Mouse (Mus musculus): Measurements from ENCODE around the gene Jazf1.

DNA sequence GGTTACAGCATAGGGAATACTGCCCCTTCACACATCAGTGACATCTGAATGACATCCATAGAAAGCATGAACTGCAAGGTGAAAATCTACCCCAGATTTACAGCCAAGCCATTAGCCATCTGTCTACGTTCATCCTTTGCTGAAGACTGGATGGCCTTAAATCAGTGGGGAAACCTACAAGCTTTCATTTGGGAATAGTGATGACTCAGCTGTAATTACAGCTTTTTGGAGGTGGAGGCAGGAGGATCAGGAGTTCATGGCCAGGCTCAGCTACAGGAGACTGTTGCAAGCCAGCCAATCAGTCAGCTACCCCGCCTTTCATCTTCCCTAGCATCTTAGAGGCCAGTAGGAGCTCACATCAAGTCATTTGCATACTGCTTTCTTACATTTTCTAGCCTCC is 153.5 kb downstream of the Jazf1 start:
- TF ChIP-seq CHD1 (IDR thresholded peaks at IDR 0.05; ENCODE audit: low read depth, low read length), result no peak
- TF ChIP-seq SIN3A (IDR thresholded peaks at IDR 0.05; ENCODE audit: low read length), result no peak
- TF ChIP-seq USF2 (conservative IDR thresholded peaks at IDR 0.05; ENCODE audit: low read depth, low read length), result no peak
- TF ChIP-seq KAT2A (IDR thresholded peaks at IDR 0.05; ENCODE audit: insufficient replicate concordance, low read length), result no peak
- no peak for TF ChIP-seq POLR2A (IDR thresholded peaks at IDR 0.05; ENCODE audit: low read depth, low read length)
- no peak for TF ChIP-seq EP300 (IDR thresholded peaks at IDR 0.05; ENCODE audit: low read length)
- no peak for TF ChIP-seq SMC3 (IDR thresholded peaks at IDR 0.05; ENCODE audit: low read depth, low read length)
- TF ChIP-seq CTCF (conservative IDR thresholded peaks at IDR 0.05 in 1 of 2, IDR thresholded peaks at IDR 0.05 in 1 of 2; ENCODE audit: low read depth in 2 of 2, low read length in 2 of 2), result no peak
- TF ChIP-seq MAX (IDR thresholded peaks at IDR 0.05; ENCODE audit: low read length), result no peak
